Mouse (Mus musculus) Muller cell, postnatal 12 days (primary cell): ENCODE data around the gene Golga7b.

Source experiments
- DNase-seq: peaks from one replicate; pipeline ENCODE4 v3.0.0-alpha.2; 2015; ENCODE audit errors: inconsistent ontology term

The Golga7b gene

GRCm38 (mm10) chr19:42249976-42250914, 2.9 kb downstream of the Golga7b start:
- no peak for DNase-seq

DNA sequence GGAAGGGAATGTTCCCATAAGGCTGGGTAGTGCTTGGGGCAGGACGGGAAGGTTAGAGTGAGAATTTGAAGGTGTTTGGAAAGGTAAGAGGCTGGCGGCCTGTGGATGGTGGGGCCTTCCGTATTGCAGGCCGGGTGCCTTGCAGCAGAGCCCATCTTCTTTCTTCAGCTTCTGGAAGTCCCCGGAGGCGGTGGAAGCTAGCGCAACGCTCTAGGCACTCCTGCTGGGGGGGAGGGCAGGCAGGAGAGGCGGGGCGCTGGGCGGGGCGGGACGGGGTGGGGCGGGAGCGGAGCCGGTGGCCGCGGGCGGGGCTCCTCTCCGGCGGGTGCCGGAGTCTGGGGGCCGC, 8.0 kb downstream of the Golga7b start:
- no peak for DNase-seq

GRCm38 (mm10) chr19:42255784-42256610, 8.6 kb downstream of the Golga7b start:
- DNase-seq: peak; percentile 89

DNA sequence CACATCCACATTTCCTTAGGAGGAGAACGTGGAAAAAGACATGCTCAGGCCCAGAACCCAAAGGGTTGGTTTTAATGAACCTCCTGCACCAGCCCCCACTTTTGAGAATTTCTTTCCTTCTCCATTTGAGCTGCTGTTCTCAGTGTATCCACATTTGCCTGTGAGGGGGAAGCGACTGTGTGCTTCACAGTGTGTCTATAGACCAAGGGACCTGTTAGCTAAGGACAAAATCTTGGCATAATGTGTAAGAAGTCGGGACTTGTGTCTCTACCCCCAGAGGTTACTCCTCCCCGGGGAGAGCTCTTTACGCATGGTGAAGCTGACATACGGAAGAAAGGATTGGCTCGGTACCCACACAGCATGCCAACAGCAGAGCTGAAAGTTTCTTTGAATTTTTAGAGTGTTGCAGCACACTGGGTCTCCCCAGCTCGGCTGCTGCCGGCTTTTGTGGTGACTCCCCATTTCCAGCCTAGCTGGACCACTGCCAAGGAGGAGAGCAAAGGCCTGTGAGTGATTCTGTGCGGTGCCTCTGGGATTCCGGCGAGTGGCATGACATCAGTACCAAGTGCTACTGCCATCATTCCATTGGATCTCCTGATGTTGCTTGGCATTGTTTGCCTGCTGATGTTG, 9.4 kb downstream of the Golga7b start:
- no peak for DNase-seq

- no peak for DNase-seq
Measured at GRCm38 (mm10) chr19:42257241-42257635, 9.9 kb downstream of the Golga7b start.

DNA sequence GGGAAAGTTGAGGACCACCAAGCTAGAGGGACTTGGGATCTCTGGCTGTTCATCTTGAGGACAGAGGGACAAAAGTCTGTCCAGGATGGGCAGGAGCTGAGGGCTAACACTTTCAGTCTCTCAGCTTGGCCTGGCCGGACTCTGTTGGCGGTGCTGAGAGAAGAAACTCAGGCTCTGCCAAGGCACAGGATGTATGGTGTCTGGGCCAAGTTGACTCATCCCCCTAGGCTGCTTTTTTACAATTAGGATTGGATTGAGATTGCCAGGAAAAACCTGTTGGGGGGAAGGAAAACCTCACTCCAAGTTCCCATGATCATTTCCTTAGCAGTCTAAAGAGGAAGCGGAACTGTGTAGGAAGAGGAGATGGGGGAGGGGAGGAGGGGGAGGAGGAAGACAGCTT, 10.7 kb downstream of the Golga7b start:
- peak; percentile 35 for DNase-seq

- DNase-seq: peak; percentile 26
Measured at GRCm38 (mm10) chr19:42258596-42258995, 11.2 kb downstream of the Golga7b start.

- no peak for DNase-seq
Measured at GRCm38 (mm10) chr19:42260486-42260885, 13.1 kb downstream of the Golga7b start.

- no peak for DNase-seq
Measured at GRCm38 (mm10) chr19:42263524-42263923, 16.1 kb downstream of the Golga7b start.

DNA sequence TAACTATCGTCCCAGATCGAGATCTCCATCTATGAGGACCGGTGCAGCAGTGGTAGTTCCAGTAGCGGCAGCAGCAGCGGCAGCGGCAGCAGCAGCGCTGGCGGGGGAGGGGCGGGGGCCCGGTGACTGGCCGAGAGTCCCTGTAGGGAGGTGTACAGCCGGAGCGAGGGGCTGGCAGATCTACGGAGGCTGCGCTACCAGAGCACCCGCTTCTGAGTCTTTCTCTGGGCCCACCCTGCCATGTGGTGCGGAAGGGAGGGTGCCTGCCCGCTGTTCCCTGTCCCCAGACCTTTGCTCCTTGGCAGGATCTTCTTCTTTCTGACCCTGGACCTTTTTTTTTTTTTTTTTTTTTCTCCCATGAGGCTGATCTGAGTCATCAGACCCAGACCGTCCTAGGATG, 21.0 kb downstream of the Golga7b start:
- DNase-seq: peak; percentile 49

- no peak for DNase-seq
Measured at GRCm38 (mm10) chr19:42270119-42270518, 22.7 kb downstream of the Golga7b start.

DNA sequence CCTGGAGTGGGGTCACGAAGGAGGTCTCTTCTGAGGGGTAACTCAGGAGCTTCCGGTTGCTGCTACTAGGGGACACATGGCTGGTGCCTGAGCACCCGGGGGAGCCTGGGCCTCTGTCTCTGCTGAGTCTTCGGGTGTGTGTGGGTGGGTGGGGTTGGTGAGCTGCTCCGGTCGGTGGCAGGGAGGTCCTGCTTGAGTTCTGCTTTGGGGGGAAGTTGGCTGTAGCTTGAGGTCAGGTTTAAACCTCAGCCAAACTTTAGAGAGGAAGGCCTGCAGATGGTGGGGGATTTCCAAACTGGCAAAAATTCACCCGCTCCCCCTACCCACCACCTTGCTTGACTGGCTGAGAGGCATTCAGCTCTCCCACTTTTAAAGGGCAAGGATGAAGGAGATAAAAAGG, 23.8 kb downstream of the Golga7b start:
- DNase-seq: no peak

DNA sequence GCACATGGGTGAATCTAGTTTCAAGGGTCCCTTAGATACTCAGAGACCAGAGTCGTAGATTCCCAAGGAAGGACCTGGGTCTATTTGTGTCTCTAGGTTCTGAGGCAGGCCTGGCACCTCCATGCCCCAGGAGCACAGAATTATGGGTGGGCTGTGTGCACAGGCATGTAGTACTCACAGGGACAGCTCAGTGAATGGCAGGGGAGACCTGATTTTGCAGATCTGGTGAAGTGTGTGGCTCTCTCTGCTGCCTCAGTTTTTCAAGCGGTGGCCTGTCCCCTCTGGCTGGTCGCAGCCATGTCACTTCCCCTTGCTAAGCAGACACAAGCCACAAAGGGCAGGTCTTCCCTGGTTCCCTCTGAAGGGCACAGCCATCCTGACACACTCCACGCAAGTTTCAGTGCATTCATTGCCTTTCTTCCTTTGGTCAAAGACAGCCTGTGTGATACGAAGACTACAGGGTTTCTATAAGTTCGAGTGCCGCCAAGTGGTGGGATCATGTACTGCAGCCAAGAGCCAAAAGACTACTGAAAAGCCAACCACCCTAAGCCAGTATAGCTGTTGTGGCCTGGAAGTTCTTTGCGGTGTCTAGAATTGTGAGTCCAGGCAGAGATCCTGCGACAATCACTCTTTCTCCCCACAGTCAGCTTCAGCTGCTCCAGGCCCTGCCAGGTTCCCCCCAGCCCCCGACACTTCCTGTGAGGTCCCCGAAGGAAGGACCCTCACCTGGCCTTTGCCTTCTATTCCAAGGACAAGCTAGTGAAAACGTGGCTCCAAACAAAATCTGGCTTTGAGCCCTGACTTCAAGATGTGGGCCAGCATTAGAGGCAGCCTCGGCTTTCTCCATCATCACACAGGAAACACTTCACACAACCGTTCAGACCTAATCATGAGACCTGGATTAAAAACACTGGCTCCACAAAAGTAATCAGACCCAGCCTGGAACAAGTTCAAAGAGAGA, 24.9 kb downstream of the Golga7b start:
- peak; percentile 32 for DNase-seq

- DNase-seq: no peak
Measured at GRCm38 (mm10) chr19:42277288-42277687, 29.9 kb downstream of the Golga7b start.

GRCm38 (mm10) chr19:42278461-42278860, 31.1 kb downstream of the Golga7b start:
- DNase-seq: no peak

- no peak for DNase-seq
Measured at GRCm38 (mm10) chr19:42279611-42280010, 32.2 kb downstream of the Golga7b start.

DNA sequence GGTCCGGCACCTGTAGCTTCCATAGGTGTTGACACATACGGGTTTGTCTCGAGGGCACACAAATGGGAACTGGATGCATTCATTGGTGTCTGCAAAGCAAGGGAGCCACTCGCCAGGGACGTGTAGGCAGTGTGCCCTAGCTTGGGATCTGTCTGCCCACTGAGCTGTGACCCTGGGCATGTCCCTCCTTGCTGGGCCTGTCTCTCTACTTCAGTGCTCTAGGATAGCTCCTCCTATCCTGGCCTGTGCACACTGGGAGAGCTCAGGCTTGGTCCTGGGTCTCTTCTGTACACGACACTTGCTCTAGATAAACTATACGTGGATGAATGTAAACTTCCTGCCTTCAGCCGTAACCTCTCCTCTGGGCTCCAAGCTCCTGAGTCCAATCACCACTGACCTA, 36.8 kb downstream of the Golga7b start:
- DNase-seq: no peak

GRCm38 (mm10) chr19:42288361-42288760, 41.0 kb downstream of the Golga7b start:
- no peak for DNase-seq

GRCm38 (mm10) chr19:42290954-42291661, 43.7 kb downstream of the Golga7b start:
- no peak for DNase-seq

- no peak for DNase-seq
Measured at GRCm38 (mm10) chr19:42292106-42292505, 44.7 kb downstream of the Golga7b start.
